Mouse (Mus musculus): ENCODE data around the gene Hbp1. TPM values are rescaled to one million over a fixed set of nuclear protein-coding genes. Genes with fewer than 3 reads are reported as not detected.

Gene Hbp1
- polyA plus RNA-seq (2015; fragmentation: Nextera tagmentation; extraction: Ambion mirVana), result 58.2 and 67.2 TPM in 2 replicates

DNA sequence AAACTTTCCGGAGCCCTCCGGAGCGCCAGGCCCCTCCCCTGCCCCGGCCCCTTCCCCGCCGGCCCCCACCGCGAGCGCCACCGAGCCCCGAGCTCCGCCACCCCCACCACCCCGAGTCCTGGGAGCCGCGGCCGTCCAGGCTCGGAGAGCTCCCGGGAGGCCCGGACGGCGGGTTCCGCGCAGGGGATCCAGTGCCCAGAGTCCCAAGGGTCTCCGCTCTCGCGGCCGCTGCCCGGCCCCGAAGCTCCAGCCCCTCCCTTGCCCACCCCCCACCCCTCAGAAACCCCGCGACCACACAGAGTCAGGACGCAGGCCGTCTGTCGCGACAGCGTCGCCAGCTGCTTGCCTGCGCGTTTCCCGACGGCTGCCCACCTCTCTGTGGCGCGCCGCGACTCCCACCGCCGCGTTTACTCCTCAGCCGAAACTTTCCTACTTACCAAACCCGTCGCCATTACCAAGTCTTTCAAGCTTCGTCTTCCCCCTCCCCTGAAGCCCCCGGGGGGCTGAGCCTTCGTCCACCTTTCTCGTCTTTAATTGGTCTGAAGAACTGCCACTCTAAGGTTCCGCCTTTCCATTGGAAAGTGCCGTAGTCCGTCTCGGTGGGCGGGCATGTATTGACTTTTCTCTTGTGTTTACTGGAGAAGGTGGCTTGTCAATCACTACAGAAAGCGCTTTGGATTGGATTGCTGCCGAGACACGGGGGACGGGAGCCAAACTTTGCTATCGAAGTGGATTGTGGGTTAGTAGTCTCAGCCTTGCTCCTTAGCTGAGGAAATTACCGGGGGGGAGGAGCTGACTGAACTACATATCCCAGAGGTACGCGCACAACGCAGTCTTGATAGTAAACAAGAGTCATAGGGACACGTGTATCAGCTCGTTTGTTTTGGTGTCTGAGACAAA lies at the start of gene Hbp1:
Gene Hbp1, minus strand, starts transcription at position 777 of the 900 bp plus-strand sequence.

Other genes starting within 250 kb of the Hbp1 start
- 0.30 and 0.38 TPM in 2 replicates for gene Gpr22, start 236.6 kb downstream of the Hbp1 start, polyA plus RNA-seq (2015; fragmentation: Nextera tagmentation; extraction: Ambion mirVana)
- gene Prkar2b, start 110.8 kb upstream of the Hbp1 start, polyA plus RNA-seq (2015; fragmentation: Nextera tagmentation; extraction: Ambion mirVana), result 75.1 and 89.1 TPM in 2 replicates

Measured in spleen, postnatal 0 days (tissue).